Mouse (Mus musculus): ENCODE measurements around the gene Trip6. TPM values are rescaled to one million over a fixed set of nuclear protein-coding genes. Genes with fewer than 3 reads are reported as not detected.

Gene Trip6
- polyA plus RNA-seq, 1 experiment from 2014 or later: 12.0 TPM

DNA sequence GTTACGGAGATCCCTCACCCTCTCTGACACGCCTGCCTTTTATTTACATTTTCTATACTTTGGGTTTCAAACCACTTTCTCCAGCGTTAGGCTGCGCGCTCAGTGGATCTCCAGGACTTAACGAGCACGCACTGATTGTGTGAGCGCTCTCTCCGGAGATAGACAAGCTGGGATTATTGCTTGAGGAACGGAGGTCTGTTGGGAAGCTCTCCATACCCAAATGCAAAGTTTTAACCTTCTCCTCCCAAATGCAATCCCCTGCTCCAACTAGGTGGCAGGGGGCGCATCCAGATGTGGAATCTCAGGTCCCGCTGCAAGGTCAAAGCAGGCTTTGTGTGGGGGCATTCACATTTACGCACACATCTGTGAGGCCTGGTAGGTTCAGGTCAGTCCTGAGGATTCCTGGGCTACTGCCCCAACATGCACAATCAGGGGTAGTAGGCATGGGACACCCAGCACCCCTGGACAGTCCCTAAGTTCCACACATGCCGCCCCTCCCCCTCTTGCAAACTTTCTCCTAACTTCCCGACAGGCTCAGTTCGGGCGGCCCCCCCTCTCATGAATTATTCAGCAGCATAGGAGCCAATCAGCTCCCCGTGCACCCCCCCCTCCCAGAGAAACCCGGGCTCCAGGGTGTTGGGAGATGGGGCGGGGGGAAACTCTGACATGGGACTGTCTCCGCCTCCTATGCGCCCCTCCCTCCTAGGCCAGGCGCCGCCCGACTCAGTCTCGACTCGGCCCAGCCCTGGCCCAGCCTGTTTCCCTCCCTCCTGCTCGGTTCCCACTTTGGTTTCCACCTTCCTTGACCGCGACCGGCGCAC is 35.4 kb upstream of the Trip6 start, which contains the start of gene Ephb4:
Ephb4 (plus strand) TSS at position 726 of the 821 bp plus-strand sequence.
- Histone ChIP-seq H3K4me1 (ENCODE audit: control insufficient read depth, insufficient read depth, low read length) (peaks cover 29% of the 10 kb centered on the region), H3K4me3 (replicated peaks; ENCODE audit: low read depth, low read length) (peak within 1 kb of the TSS; percentile 55), H3K9me3 (ENCODE audit: control insufficient read depth, low read length) (no peaks in the 10 kb centered on the region), H3K36me3 (ENCODE audit: control insufficient read depth, insufficient read depth, low read length) (no peaks in the 10 kb centered on the region), H3K27ac (replicated peaks; ENCODE audit: low read depth, low read length) (peak within 1 kb of the TSS; percentile 60), H3K9ac (replicated peaks; ENCODE audit: low read length) (peak within 1 kb of the TSS; percentile 60), H3K4me2 (ENCODE audit: low read length) (peak within 1 kb of the TSS; percentile 90), H3K27me3 (ENCODE audit: control insufficient read depth, insufficient read depth, low read length) (peaks cover 8% of the 10 kb centered on the region; the same call in 1 of the 2 replicates)
- whole genome bisulfite sequencing: under 1% methylated on average over 32 of the region's 32 CpGs
- peak; percentile 84 for DNase-seq
- ATAC-seq (ENCODE audit: low FRiP score, low TSS enrichment): peak; percentile 89

DNA sequence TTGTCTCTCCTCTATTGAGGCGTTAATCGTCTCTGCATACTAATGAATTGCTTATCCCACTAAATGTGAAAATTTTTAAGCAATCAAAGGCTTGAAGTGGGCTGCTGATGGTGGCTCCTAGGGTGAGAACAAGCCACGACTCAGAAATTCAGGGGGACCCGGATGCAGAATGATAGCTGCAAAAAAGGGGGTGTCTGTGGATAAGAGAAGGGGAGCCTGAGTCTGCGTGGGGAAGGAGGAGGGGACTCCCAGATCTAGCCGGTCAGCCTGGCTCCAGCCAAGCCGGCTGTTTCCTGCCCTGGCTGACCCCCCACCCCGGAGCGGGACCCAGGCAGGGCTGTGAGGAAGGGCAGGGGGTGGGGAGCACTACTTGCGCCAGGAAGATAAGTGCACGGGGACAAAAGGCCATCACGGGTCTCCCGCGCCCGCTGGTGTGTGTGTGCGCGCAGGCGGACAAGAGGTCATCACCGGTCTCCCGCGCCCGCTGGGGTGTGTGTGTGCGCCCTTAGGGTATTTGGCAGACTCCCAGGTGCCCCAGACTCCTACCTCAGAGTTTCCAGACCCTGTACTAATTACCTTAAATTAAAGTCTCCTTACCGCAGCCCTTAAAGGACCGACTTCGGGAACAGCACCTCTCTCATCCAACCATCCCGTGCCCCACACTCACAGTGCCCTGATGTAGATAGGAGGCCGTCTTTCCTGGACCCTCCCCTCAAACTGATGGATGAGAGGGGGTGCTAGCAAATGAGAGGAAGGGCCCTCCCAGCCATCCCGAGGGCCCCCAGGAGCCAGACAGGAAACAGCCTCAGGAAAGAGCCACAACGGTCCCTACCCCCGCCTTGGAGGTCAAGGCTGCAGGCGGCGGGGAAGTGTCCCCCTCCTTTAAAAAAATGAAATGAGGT is 34.5 kb upstream of the Trip6 start:
- no peak overlapping the region for H3K27ac ChIP-seq (replicated peaks; ENCODE audit: low read depth, low read length)
- H3K36me3 ChIP-seq (ENCODE audit: control insufficient read depth, insufficient read depth, low read length): no peaks in the 10 kb centered on the region
- H3K4me3 ChIP-seq (replicated peaks; ENCODE audit: low read depth, low read length): peak overlapping the region; percentile 55
- peak overlapping the region; percentile 60 for H3K9ac ChIP-seq (replicated peaks; ENCODE audit: low read length)
- H3K27me3 ChIP-seq (ENCODE audit: control insufficient read depth, insufficient read depth, low read length): peaks cover 8% of the 10 kb centered on the region; the same call in 1 of the 2 replicates
- peak; percentile 23 for DNase-seq
- peak overlapping the region; percentile 90 for H3K4me2 ChIP-seq (ENCODE audit: low read length)
- H3K4me1 ChIP-seq (ENCODE audit: control insufficient read depth, insufficient read depth, low read length): peaks cover 29% of the 10 kb centered on the region
- no peak for ATAC-seq (ENCODE audit: low FRiP score, low TSS enrichment)
- under 1% methylated on average over 33 of the region's 33 CpGs for WGBS
- H3K9me3 ChIP-seq (ENCODE audit: control insufficient read depth, low read length): no peaks in the 10 kb centered on the region

- Histone ChIP-seq H3K27me3 (ENCODE audit: control insufficient read depth, insufficient read depth, low read length) (peaks cover 8% of the 10 kb centered on the region; the same call in 1 of the 2 replicates), H3K4me3 (replicated peaks; ENCODE audit: low read depth, low read length) (no peak overlapping the region), H3K27ac (replicated peaks; ENCODE audit: low read depth, low read length) (no peak overlapping the region), H3K9ac (replicated peaks; ENCODE audit: low read length) (no peak overlapping the region), H3K4me2 (ENCODE audit: low read length) (no peak overlapping the region), H3K4me1 (ENCODE audit: control insufficient read depth, insufficient read depth, low read length) (peaks cover 29% of the 10 kb centered on the region), H3K9me3 (ENCODE audit: control insufficient read depth, low read length) (no peaks in the 10 kb centered on the region), H3K36me3 (ENCODE audit: control insufficient read depth, insufficient read depth, low read length) (no peaks in the 10 kb centered on the region)
- DNase-seq (no peak), ATAC-seq (ENCODE audit: low FRiP score, low TSS enrichment) (no peak)
- WGBS: 21% methylated on average over 7 of the region's 7 CpGs
These were observed 33.7 kb upstream of the Trip6 start for GRCm38 (mm10) chr5:137347856-137348255.

- Histone ChIP-seq H3K4me3 (replicated peaks; ENCODE audit: low read depth, low read length) (no peak overlapping the region), H3K27me3 (ENCODE audit: control insufficient read depth, insufficient read depth, low read length) (peaks cover 8% of the 10 kb centered on the region; the same call in 1 of the 2 replicates), H3K9ac (replicated peaks; ENCODE audit: low read length) (no peak overlapping the region), H3K4me2 (ENCODE audit: low read length) (no peak overlapping the region), H3K27ac (replicated peaks; ENCODE audit: low read depth, low read length) (no peak overlapping the region), H3K4me1 (ENCODE audit: control insufficient read depth, insufficient read depth, low read length) (peaks cover 26% of the 10 kb centered on the region), H3K36me3 (ENCODE audit: control insufficient read depth, insufficient read depth, low read length) (no peaks in the 10 kb centered on the region), H3K9me3 (ENCODE audit: control insufficient read depth, low read length) (no peaks in the 10 kb centered on the region)
- DNase-seq (no peak), ATAC-seq (ENCODE audit: low FRiP score, low TSS enrichment) (no peak)
- 88% methylated on average over 4 of the region's 4 CpGs for WGBS
These were observed 32.8 kb upstream of the Trip6 start for GRCm38 (mm10) chr5:137346983-137347382.

DNA sequence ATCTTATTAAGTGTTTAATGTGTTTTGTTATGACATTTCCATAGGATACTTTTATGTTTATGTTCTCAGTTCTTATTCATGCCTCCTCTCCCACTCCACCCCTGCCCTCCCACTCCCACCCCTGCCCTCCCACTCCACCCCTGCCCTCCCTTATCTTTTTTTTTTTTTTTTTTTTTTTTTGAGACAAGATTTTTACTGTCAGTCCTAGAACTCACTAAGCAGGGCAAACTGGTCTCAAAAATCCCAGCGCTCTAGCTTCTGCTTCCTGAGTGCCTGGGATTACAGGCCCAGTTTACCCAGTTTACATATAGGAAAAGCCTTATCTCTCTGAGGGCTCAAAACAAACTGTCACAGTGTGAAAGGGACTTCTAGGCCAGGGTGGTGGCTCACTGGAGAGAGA is 32.2 kb upstream of the Trip6 start:
- Histone ChIP-seq H3K4me2 (ENCODE audit: low read length) (no peak overlapping the region), H3K36me3 (ENCODE audit: control insufficient read depth, insufficient read depth, low read length) (no peaks in the 10 kb centered on the region), H3K27ac (replicated peaks; ENCODE audit: low read depth, low read length) (no peak overlapping the region), H3K9ac (replicated peaks; ENCODE audit: low read length) (no peak overlapping the region), H3K27me3 (ENCODE audit: control insufficient read depth, insufficient read depth, low read length) (peaks cover 8% of the 10 kb centered on the region; the same call in 1 of the 2 replicates), H3K9me3 (ENCODE audit: control insufficient read depth, low read length) (no peaks in the 10 kb centered on the region), H3K4me3 (replicated peaks; ENCODE audit: low read depth, low read length) (no peak overlapping the region), H3K4me1 (ENCODE audit: control insufficient read depth, insufficient read depth, low read length) (peaks cover 20% of the 10 kb centered on the region)
- DNase-seq: no peak
- ATAC-seq (ENCODE audit: low FRiP score, low TSS enrichment): no peak
- WGBS: 89% methylated on average over 1 of the region's 1 CpGs

- Histone ChIP-seq H3K27me3 (ENCODE audit: control insufficient read depth, insufficient read depth, low read length) (peaks cover 8% of the 10 kb centered on the region; the same call in 1 of the 2 replicates), H3K27ac (replicated peaks; ENCODE audit: low read depth, low read length) (no peak overlapping the region), H3K4me2 (ENCODE audit: low read length) (no peak overlapping the region), H3K4me1 (ENCODE audit: control insufficient read depth, insufficient read depth, low read length) (peaks cover 20% of the 10 kb centered on the region), H3K9ac (replicated peaks; ENCODE audit: low read length) (no peak overlapping the region), H3K9me3 (ENCODE audit: control insufficient read depth, low read length) (no peaks in the 10 kb centered on the region), H3K4me3 (replicated peaks; ENCODE audit: low read depth, low read length) (no peak overlapping the region), H3K36me3 (ENCODE audit: control insufficient read depth, insufficient read depth, low read length) (no peaks in the 10 kb centered on the region)
- 25% methylated on average over 9 of the region's 9 CpGs for WGBS
- DNase-seq (peak; percentile 9), ATAC-seq (ENCODE audit: low FRiP score, low TSS enrichment) (no peak)
These were observed 31.6 kb upstream of the Trip6 start for GRCm38 (mm10) chr5:137345821-137346220.

- H3K4me1 ChIP-seq (ENCODE audit: control insufficient read depth, insufficient read depth, low read length): peaks cover 17% of the 10 kb centered on the region
- DNase-seq: no peak
- no peak overlapping the region for H3K9ac ChIP-seq (replicated peaks; ENCODE audit: low read length)
- no peak overlapping the region for H3K27ac ChIP-seq (replicated peaks; ENCODE audit: low read depth, low read length)
- H3K27me3 ChIP-seq (ENCODE audit: control insufficient read depth, insufficient read depth, low read length): no peaks in the 10 kb centered on the region
- H3K4me2 ChIP-seq (ENCODE audit: low read length): no peak overlapping the region
- no peaks in the 10 kb centered on the region for H3K36me3 ChIP-seq (ENCODE audit: control insufficient read depth, insufficient read depth, low read length)
- H3K4me3 ChIP-seq (replicated peaks; ENCODE audit: low read depth, low read length): no peak overlapping the region
- no peaks in the 10 kb centered on the region for H3K9me3 ChIP-seq (ENCODE audit: control insufficient read depth, low read length)
- no peak for ATAC-seq (ENCODE audit: low FRiP score, low TSS enrichment)
These were observed 29.7 kb upstream of the Trip6 start for GRCm38 (mm10) chr5:137343869-137344268.

DNA sequence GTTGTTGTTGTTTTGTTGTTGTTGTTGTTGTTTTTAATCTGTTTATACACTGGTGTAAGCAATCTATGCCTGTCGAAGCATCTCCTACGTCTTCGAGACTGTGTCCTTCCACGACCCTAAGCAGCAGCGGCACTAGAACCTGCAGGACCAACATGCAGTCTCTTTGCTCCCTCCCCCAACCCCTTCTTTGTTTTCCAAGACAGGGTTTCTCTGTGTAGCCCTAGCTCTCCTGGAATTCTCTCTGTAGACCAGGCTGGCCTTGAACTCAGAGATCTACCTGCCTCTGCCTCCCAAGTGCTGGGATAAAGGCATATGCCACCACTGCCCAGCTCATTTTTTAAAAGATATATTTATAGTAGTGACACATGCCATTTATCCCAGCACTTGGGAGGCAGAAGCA is 29.2 kb upstream of the Trip6 start:
- Histone ChIP-seq H3K4me2 (ENCODE audit: low read length) (no peak overlapping the region), H3K9me3 (ENCODE audit: control insufficient read depth, low read length) (no peaks in the 10 kb centered on the region), H3K4me1 (ENCODE audit: control insufficient read depth, insufficient read depth, low read length) (peaks cover 15% of the 10 kb centered on the region), H3K9ac (replicated peaks; ENCODE audit: low read length) (no peak overlapping the region), H3K27ac (replicated peaks; ENCODE audit: low read depth, low read length) (no peak overlapping the region), H3K4me3 (replicated peaks; ENCODE audit: low read depth, low read length) (no peak overlapping the region), H3K36me3 (ENCODE audit: control insufficient read depth, insufficient read depth, low read length) (no peaks in the 10 kb centered on the region), H3K27me3 (ENCODE audit: control insufficient read depth, insufficient read depth, low read length) (no peaks in the 10 kb centered on the region)
- WGBS: 96% methylated on average over 5 of the region's 5 CpGs
- DNase-seq: no peak
- ATAC-seq (ENCODE audit: low FRiP score, low TSS enrichment): no peak

Measured in midbrain, embryonic 14.5 days (tissue).